Mouse (Mus musculus) megakaryocyte, adult 5-6 weeks (primary cell): Measurements from ENCODE around the gene Ptgds. TPM values are rescaled to one million over a fixed set of nuclear protein-coding genes. Genes with fewer than 3 reads are reported as not detected.

ENCODE experiments used
- ATAC-seq: 2 replicates; pipeline ENCODE4 v1.8.0; 2016; ENCODE audit warnings: mild to moderate bottlenecking, inconsistent platforms; ENCODE audit not compliant: poor library complexity, severe bottlenecking
- total RNA-seq, 2 experiments: library from RNA; stranded (forward) in 1 of 2; stranded (reverse) in 1 of 2; fragments of 153-499, 151-499 nt in 1 of 2; fragments of 221-1000, 200-1000 nt in 1 of 2; gene quantifications; 2 replicates each; pipeline versions ENCODE4 v1.2.3 to v1.2.4; 2015 to 2017

Gene Ptgds
- total RNA-seq, 2 experiments from 2014 or later: not detected

DNA sequence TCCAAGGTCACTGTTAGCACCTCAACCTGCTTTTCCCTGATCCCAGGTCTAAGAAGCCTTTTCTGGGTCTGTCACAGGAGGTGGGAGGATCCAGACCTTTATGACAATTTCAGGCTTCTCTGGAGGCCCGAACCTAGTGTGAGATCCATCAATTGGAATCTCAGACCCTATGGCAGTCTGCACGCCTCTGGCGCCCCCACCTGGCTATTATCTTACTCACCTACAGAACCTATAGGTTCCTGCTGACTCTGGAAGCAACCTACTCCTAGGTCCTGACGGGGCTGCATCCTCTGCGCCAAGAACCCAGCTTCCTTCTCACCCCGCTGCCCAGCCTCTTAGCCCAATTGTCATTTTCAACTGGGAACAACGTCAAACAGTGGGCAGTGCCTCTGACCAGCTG, 13.1 kb upstream of the Ptgds start:
- ATAC-seq: peak; percentile 89

DNA sequence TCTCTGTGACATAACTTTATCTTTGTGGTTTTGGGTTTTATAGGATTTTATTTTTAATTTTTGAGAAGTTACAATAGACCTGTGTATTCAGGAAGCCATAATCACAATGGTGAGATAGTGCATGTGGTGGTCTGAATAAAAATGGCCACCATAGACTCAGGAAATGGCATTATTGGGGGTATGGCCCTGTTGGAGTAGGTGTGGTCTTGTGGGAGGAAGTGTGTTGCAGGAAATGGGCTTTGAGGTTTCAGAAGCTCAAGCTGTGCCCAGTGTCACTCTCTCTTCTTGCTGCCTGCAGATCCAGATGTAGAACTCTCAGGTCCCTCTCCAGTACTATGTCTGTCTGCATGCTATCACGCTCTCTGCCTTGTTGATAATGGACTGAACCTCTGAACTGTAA, 10.7 kb upstream of the Ptgds start:
- ATAC-seq: no peak

DNA sequence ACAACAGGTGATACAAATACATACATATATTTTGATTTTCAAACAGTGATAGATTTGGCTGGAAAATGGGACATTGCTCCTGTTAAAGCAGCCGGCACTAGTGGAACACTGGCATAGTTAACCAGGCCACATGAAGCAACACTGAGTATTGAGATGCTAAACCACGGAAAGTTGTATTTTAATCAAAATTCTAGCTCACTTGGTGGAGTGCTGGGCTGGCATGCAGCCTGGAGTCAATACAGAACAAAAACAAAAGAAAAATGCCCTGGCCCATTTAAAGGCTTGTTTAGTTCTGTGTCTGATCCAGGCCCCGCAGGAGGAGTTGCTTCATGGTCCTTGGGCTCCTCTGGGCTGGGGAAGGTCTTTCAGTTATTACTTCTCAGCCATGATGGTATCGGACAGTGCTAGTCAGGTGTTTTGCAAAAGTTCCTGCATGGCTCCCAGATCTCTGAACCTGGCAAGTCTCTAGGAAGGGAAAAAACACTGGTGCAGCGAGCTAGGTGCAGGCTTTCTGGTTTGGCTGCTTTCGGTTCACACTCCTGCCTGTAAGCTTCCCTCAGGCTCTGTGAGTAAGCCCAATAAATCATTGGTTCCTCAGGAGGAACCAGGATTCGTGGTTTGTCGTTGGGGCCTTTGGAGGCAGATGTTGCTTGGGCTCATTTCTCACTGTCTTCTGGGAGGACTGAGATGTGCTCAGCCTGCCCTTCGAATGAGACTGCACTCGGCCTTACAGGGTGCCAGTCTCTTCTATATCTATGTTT, 9.9 kb upstream of the Ptgds start:
- ATAC-seq: no peak

DNA sequence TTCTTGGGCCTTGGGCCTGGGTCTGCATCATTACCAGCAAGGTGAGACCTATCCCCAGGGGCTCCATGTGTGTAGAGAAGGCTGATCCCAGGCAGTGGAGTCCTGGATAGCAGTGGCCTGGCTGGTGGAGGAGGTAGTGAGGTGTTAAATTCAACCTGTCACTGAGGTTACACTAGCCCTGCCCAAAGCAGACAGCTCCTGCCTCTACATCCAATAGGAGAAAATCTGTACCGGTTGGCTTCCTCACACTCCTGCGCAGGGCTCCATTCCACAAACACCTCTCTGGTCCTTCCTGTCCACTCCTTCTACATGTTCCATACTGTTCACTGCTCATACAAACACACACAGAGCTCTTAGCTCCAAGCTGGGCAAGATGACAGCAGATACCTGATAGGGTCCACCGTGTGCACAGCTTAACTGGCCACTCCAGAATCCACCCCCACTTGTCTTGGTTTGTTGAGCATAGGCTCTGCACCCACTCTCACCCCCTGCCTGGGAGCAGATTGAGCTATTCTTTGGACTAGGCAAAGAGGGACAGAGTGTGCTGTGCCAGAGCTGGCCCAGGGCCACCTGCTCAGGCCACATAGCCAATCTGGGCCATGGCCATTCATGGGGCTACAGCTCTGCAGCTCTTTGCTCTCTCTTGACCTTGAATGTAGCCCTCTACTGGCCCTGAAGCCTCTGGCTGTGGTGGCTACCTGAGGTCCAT, 8.3 kb upstream of the Ptgds start:
- ATAC-seq: no peak

DNA sequence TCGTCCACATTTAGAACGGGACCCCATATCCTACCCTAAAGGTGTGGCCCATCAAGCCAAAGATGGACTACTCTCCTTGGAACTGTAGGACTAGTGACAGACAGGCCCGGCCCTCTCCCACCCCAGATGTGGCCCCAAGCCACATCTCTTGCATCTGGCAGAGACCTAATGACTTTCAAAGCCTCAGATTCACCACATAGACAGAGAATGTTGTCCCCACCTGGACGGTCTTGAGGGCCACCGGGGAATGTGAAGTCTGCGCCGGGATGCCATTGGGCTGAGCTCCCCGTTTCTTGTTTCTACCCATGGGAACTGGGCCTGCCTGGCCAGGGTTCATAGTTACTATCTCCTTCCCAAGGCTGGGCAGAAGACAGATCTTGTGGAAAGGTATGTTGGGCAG, 7.7 kb upstream of the Ptgds start:
- no peak for ATAC-seq

DNA sequence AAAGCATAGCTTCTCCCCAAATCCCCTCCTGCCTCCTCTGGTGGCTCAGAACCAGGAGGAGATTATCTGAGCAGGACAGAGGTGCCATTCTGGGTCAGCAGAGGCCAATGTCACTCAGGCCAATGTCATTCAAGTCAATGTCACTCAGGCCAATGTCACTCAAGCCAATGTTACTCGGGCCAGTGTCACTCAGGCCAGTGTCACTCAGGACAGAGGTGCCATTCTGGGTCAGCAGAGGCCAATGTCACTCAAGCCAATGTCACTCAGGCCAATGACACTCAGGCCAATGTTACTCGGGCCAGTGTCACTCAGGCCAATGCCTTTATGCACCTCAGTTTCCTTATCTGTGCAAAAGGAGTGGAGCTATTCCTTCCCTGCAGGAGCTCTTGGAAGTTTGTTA, 2.7 kb upstream of the Ptgds start:
- ATAC-seq: no peak

DNA sequence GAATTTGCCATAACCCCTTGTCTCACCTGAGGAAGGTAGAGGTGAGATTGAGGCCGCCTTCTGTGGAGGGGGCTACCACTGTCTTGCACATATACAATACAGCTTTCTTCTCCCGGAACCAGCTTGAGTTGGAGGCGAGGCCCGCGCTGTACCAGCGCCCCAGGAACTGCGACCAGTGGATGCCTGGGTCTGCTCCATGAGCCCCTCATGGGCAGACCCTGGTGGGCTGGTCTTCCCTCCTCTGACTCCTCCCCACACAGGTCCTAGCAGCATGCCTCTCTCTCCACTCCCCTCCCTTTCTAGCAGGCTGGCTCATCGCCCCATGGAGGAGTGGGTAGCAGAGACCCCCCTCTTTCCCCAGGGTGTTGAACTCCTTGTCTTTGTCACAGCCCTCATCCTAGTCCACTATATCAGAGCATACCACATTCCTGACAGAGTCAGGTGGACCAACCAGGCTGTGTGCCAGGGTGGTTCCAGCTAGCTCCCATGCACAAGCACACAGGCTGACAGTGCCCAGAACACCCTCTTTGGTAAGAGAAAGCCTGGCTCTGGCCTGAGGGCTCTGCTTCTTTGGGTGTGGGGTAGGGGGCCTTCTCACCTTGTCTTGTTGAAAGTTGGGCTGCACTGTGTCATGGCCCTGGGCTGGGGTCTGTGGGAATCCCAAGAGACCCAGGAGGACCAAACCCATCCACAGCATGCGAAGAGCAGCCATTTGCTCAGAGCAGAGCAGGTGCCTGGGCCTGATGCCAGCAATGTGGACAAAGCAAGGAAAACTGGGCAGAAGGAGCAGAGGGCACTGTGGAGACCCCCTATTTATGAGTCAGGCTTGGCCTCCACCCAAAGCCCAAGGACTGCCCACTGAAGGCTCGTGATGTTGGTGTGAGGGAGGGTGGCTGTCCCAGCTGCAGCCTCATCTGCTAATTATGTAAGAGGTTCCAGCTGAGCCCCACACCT, 607 bp downstream of the Ptgds start:
- ATAC-seq: no peak

DNA sequence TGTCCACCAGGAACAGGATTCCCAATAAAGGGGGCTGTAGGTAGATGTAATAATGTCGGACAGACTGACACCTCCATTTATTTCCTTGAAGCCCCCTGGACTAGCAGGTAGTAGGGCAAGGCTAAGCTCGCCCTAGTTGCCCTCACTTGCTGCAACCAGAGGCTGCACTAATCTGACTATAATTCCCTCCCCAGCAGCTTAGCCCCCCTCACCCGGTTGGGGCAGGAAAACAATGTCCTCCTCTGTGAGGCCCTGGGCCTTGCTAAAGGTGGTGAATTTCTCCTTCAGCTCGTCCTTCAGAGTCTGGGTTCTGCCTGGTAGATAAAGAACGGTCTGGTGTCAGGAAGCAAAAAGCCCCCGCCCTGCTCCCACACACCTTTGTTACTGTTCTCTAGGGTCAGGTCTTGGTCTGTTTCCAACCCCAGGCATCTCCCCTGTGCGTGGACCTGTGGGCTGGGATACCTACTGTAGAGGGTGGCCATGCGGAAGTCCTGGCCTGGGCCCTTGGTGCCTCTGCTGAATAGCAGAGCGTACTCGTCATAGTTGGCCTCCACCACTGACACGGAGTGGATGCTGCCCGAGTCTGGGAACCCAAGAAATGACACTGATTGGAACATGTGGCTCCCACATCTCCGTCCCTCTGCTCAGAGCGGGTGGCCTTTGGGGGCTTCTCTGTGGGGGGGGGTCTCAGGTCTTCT, 2.1 kb downstream of the Ptgds start:
- ATAC-seq: no peak

DNA sequence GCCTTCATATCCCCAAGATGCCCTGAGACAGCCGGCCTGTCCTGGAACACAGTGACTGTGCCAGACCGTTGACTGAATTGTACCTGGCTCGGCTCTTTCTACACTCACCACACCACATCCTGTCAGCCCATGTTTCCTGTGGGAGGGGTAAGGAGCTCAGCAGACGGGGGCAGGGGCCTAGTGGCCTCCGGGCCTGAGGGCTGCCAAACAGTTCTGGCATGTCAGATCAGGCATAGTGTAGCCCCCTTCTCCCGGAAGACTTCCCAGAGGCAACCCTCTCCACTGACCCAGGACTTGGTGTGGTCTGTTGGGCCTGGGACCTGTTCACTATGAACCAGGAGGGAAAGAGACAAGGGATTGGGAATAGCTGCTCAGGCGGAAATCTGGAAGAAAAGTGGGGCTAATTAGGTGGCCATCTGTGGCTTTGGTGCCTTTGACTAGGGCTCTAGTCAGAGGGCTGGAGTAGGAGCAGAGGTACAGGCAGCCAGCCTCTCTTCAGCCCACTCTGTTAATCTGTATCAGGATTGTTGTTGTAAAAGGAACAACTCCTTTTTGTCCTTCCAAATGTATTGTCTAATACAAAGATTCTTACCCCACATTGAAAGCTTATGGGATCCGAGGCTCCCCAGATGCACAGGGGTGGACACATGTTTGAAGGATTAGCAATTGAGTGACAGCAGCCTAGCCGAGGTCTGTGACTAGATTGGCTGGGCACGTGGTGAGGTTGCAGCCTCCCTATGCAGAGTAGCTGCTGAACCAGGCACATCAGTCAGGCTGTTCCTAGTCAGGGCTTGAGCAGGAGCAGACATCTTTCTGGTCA, 3.8 kb downstream of the Ptgds start:
- ATAC-seq: peak; percentile 83

DNA sequence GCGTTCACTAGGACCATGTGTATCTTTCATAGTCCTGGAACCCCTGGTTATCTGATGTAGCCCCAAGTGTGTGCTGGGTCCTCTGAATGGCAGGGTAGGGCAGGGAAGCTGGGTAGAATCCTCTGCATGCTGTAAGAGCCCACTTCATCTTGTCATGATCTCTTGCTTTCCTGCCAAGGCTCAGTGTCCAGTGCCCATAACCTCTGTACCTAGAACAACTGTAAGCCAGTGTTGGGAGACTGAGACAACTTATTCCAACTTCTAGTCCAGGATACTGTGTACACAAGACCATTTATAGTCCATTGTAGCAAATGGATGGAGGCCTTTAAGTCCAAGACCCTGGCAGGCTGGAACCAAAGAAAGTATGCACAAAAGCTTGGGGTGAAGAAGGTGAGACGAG, 4.6 kb downstream of the Ptgds start:
- no peak for ATAC-seq

DNA sequence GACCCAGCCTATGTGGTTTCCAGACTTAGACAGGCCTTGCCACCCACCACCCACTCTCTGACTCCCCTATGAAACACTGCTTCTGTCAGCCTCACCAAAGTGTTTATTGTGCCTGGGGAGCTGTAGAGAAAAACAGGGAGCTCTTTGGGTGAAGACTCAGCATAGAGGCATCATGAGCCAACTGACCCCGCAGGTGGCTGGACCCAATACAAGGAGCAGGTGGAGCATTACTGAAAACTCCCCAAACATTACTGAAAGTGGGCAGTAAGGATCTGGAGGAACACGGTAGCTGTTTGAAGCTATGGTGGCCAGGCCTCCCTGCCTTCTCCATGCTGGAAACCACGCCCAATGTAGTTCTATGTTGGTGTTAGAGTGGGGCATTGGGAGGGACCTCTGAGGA, 6.2 kb downstream of the Ptgds start:
- ATAC-seq: no peak

DNA sequence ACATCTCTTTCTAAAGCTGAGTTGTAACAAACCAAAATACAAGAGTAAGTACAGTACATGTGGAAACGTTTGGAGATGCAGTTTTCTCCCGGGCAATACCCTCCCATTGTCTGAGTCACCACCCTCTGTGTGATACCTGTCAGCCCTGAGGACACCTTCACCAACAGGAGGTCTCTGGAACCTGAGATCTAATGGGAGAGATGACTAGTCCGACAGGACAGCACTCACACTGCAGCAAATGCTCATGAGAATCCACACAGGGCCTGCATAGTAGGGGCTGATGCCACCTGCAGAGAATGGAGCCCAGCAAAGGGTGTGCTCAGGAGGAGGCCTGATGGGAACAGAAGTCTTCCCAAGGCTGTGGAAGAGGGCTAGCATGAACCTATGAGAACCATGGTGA, 8.4 kb downstream of the Ptgds start:
- ATAC-seq: no peak

DNA sequence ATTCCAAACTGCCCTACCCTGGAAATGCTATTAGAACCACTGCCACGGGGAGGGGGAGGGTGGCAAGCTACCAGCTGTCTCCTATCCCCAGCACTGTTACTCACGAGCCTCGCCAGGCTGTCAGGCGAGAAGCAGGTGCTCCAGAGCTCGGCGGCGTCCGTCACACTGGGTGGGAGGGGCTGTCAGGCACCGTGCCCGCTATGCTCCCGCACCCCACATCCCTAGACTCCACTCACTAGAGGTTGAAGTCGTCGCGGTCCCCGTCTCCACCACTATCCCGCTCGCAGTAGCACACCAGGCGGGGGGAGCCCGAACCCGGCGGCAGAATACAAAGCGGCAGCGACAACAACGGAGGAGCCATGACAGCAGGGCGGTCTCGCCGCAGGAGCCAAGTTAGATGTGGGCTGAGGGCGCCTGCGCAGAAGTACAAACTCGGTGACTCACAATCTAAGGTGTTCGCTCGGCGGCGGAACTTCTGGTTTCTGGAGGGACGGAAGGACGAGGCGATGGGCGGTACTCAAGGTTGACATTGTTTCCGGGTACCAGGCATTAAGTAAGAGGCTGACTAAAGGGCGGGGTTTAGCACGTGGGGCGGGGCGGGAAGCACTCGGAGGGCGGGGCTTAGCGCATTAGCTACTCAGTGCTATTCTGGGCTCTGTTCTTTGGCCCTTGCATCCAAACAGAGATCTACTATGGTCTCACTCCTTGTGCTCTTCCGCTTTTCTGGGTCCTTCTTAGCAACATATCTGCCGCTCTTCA, 9.1 kb downstream of the Ptgds start, which contains the start of gene Paxx:
TSS of gene Paxx (minus strand) at position 544 of the 759 bp plus-strand sequence.
- ATAC-seq: peak; percentile 85

DNA sequence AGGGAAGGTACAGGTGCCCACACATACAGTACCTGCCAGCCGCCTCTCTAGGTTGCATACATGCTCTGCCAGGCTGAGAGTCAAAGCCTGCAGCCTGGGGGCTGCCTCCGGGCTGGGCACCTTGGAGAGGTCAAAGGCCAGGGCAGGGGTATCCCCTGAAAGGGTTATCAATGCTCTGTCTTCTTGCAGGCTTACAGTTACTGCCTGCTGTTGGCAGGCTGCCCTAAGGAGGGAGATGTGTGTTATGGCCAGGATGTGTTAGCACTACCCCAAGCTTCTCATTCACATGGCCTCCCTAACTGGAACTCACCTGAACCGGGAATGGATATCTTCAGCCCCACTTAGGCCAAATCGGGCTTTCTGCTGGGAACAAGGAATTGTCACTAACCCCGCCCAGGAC, 9.7 kb downstream of the Ptgds start:
- ATAC-seq: no peak

DNA sequence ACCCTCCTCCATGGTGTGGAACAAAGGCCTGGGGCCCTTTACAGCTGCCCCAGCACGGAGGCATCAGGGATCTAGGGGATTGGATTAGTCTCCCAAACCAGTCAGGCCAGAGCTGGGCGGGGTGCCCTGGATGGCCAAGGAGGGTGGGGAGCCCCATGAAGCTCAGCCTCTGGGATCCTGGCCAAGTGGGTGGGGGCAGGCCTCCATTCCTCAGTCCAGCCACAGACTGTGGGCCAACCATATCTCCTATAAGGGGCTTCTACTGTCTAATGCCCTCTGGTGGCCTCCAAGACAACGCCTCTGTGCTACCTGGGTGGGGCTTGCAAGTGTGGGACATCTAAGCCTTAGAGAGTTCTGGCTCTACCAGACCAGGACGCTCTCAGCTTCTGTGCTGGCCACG, 10.9 kb downstream of the Ptgds start:
- no peak for ATAC-seq

DNA sequence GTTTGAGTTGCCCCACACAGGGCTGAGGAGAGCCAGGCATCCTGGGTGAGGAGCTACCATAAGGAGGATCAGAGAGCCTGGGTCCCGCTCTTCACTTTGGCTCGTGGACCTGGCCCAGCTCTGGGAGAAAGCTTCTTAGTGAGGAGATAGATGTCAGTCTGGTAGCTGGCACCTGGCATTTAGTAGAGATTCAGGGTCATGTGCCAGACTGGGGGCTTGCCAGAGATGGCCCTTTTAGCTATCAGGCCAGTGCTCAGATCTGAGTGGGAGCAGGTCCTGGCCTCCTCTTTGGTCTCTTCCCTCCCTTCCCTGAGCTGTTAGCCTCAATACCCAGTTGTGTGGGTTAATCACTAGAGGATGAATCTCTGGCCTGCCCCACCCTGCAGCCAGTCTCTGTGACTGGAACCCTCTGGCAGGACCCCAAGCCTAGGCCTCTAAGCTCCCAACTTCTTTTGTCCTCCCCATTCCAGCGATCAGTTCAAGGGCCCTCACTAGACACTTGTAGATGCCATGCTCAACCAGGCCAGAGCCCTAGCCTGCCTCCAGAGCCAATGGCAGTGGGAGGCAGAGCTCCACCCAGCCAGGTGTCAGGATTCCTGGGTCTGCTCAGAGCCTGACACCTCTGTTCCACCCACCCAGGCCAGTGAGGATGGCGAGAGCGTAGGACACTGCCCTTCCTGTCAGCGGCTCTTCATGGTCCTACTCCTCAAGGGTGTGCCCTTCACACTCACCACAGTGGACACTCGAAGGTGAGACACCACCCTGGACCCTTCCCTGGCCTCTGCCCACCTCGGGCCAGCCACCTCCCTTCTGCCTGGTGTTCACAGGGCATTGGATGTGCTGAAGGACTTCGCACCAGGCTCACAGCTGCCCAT, 12.6 kb downstream of the Ptgds start:
- ATAC-seq: no peak

DNA sequence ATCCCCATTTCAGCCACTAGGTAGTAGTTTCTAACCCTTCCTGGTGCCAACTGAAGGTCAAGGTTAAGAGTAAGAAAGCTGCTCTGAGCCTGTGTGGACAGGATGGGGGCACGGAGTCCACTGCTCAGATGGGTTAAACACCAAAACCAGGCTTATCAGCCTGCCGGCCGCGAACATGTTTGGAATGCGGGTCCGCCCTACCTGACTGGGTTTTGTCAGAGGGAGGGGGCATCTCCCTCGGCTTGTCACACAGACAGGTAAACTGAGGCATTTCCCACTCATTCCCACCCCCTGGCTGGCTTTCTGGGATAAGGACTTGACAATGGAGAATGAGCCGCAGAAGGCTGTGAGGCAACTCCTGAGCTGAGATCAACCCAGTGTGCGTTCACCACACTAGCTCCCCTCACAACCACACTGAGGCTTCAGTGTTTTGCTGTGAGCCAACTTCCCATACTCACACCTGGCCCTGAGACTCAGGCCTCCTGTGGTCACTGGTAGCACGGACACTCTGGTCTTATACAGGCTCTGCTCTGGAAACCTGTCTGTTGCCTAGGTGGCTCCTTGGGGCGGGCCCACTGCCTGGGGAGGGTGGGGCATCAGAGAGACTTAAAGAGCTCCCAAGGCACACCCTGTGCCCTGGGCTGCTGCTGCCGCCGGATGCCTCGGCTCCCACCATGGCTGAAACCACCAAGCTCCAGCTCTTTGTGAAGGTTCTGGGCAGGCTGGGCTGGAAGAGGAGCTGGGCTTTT, 13.5 kb downstream of the Ptgds start, which contains the start of gene Clic3:
TSS of gene Clic3 (plus strand) at position 634 of the 749 bp plus-strand sequence.
- no peak for ATAC-seq
